Mouse (Mus musculus) liver, postnatal 0 days (tissue): ENCODE data around the gene Hcn4.

Experiments
- CTCF ChIP-seq: sonication (generic); IDR thresholded peaks from 2 replicates; pipeline ENCODE4 v1.5.1; 2016; ENCODE audit warnings: antibody characterized with exemption, low read depth
- EP300 ChIP-seq: IDR thresholded peaks from 2 replicates; pipeline ENCODE4 v1.6.1; 2016; ENCODE audit warnings: antibody characterized with exemption, low read depth, mild to moderate bottlenecking

- no peak for TF ChIP-seq CTCF
- TF ChIP-seq EP300: no peak
Observed at GRCm38 (mm10) chr9:58875439-58875838, 52.2 kb downstream of the Hcn4 start.
